Mouse (Mus musculus) kidney, embryonic 16.5 days (tissue): Measurements from ENCODE around the gene As3mt. TPM values are rescaled to one million over a fixed set of nuclear protein-coding genes. Genes with fewer than 3 reads are reported as not detected.

ENCODE experiments used
- polyA plus RNA-seq: library from polyadenylated mRNA; unstranded; fragments of >200 nt; fragmentation: Nextera tagmentation; extraction: Ambion mirVana; gene quantifications from 2 replicates; pipeline ENCODE4 v1.2.1, GENCODE M21; 2015

As3mt gene
- polyA plus RNA-seq, 1 experiment from 2014 or later = 57.0 TPM

Other genes with a start within 250 kb of the As3mt start
- gene Trim8, start 205.8 kb upstream of the As3mt start, polyA plus RNA-seq = 22.2 and 26.0 TPM in 2 replicates
- 142 and 148 TPM in 2 replicates for gene Arl3, start 134.3 kb upstream of the As3mt start, polyA plus RNA-seq
- 39.4 and 41.1 TPM in 2 replicates for gene Sfxn2, start 134.1 kb upstream of the As3mt start, polyA plus RNA-seq
- 53.4 and 54.4 TPM in 2 replicates for gene Wbp1l, start 108.4 kb upstream of the As3mt start, polyA plus RNA-seq
- 7.1 TPM in 1 of 2 replicates, not detected in the other for gene Cyp17a1, start 34.3 kb upstream of the As3mt start, polyA plus RNA-seq
- 15.6 and 19.0 TPM in 2 replicates for gene Borcs7, start 17.6 kb upstream of the As3mt start, polyA plus RNA-seq
- 7.3 and 7.9 TPM in 2 replicates for gene Cnnm2, start 54.1 kb downstream of the As3mt start, polyA plus RNA-seq